Mouse (Mus musculus) embryonic facial prominence, embryonic 11.5 days (tissue): Measurements from ENCODE around the gene Cxcl17. TPM values are rescaled to one million over a fixed set of nuclear protein-coding genes. Genes with fewer than 3 reads are reported as not detected.
A peak's percentile ranks its signal among the peaks of the same experiment; 100 is the strongest.
"Not testable (repeated sequence)": the region's sequence is repeated elsewhere in the genome, so short reads cannot be mapped to it uniquely, and the experiment has no call there.

Source experiments
- ATAC-seq: fragments of 200-750 bp; cut with Nextera tagmentation; replicated peaks from 2 replicates; pipeline ENCODE4 v1.8.0; 2017; ENCODE audit warnings: low read depth; ENCODE audit not compliant: insufficient number of reproducible peaks, low FRiP score, low TSS enrichment
- DNase-seq: peaks from one replicate; pipeline ENCODE4 v3.0.0-alpha.2; 2015; ENCODE audit warnings: low spot score
- H3K27ac ChIP-seq: fragments of 300-500 bp; sonication (generic); replicated peaks from 2 replicates; pipeline ENCODE4 v1.5.1; 2014; ENCODE audit warnings: mild to moderate bottlenecking, low read depth, low read length, control low read depth
- H3K27me3 ChIP-seq: fragments of 300-500 bp; sonication (generic); 2 replicates; pipeline ENCODE4 v1.6.1; 2014; ENCODE audit warnings: mild to moderate bottlenecking, low read length, moderate library complexity, mixed read lengths; ENCODE audit not compliant: control insufficient read depth, insufficient read depth
- H3K36me3 ChIP-seq: fragments of 300-500 bp; sonication (generic); replicated peaks from 2 replicates; pipeline ENCODE4 v1.6.1; 2014; ENCODE audit warnings: low read depth, mild to moderate bottlenecking, low read length, moderate library complexity, mixed read lengths; ENCODE audit not compliant: control insufficient read depth, insufficient read depth
- H3K4me1 ChIP-seq: fragments of 300-500 bp; sonication (generic); 2 replicates; pipeline ENCODE4 v1.6.1; 2014; ENCODE audit warnings: low read length, mixed read lengths; ENCODE audit not compliant: control insufficient read depth, insufficient read depth
- H3K4me2 ChIP-seq: fragments of 300-500 bp; sonication (generic); 2 replicates; pipeline ENCODE4 v1.6.1; 2014; ENCODE audit warnings: low read depth, mild to moderate bottlenecking, control low read depth, low read length, moderate library complexity
- H3K4me3 ChIP-seq: fragments of 300-500 bp; sonication (generic); 2 replicates; pipeline ENCODE4 v1.5.1; 2014; ENCODE audit warnings: low read depth, low read length, control low read depth
- H3K9ac ChIP-seq: fragments of 300-500 bp; sonication (generic); replicated peaks from 2 replicates; pipeline ENCODE4 v1.6.1; 2014; ENCODE audit warnings: mild to moderate bottlenecking, control low read depth, low read length
- H3K9me3 ChIP-seq: fragments of 300-500 bp; sonication (generic); replicated peaks from 2 replicates; pipeline ENCODE4 v1.6.1; 2016; ENCODE audit warnings: mild to moderate bottlenecking, low read length, inconsistent platforms, mixed read lengths; ENCODE audit not compliant: control insufficient read depth
- WGBS: fragments of 180-500 bp; shearing (Covaris S2); extraction: QIAGEN DNeasy Blood & Tissue Kit; methylation state at CpG from one replicate; pipeline ENCODE4 v1.1.7; 2014; 5-methylcytosine and 5-hydroxymethylcytosine counted together
- polyA plus RNA-seq: library from polyadenylated mRNA; unstranded; fragments of >200 nt; fragmentation: Nextera tagmentation; extraction: Ambion mirVana; gene quantifications from 2 replicates; pipeline ENCODE4 v1.2.1, GENCODE M21; 2014

The Cxcl17 gene
- polyA plus RNA-seq, 1 experiment from 2014 or later = not detected

DNA sequence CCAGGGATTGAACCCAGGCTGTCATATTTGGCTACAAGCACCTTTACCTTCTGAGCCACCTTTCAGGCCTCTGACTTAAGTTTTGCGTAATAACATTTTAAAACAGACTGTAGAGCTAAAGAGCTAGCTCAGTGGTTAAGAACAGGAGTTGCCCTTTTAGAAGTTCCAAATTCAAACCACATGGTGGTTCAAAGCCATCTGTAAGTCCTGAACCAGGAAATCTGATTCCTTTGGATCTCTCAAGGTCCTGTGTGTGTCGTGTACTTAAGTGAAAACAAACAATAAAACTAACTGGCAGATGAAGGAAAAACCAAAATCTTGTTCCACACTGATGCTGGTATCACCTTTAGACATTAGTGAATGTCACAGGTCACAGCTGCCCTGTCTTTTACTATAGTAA lies 11.1 kb downstream of the Cxcl17 start:
- WGBS = 24% methylated on average over 2 of the region's 2 CpGs
- H3K4me2 ChIP-seq = no peak overlapping the region
- H3K27me3 ChIP-seq = no peaks in the 10 kb centered on the region
- H3K9me3 ChIP-seq = no peaks in the 10 kb centered on the region
- no peaks in the 10 kb centered on the region for H3K36me3 ChIP-seq
- no peak overlapping the region for H3K27ac ChIP-seq
- no peak overlapping the region for H3K9ac ChIP-seq
- ATAC-seq (0 out of 2 replicates have a peak, but pooled peaks have one; percentile 63), DNase-seq (peak; percentile 89)
- H3K4me1 ChIP-seq = peaks cover 3% of the 10 kb centered on the region
- H3K4me3 ChIP-seq = no peak overlapping the region

DNA sequence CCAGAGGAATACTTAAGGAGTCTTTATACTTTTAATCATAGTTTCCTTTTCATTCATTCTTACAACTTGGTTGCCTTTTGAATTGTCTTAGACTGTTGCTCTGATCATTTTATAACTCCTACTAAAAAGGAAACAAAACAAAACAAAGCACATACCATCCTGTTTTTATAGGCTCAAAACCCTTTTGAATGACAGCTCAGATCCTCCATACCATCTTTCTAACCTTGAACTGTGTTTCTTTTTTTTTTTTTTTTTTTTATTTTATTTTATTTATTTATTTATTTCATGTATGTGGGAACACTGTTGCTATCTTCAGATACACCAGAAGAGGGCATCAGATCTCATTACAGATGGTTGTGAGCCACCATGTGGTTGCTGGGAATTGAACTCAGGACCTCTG lies 13.7 kb downstream of the Cxcl17 start:
- H3K4me1 ChIP-seq, H3K9me3 ChIP-seq, H3K4me2 ChIP-seq, H3K36me3 ChIP-seq, H3K27me3 ChIP-seq, H3K4me3 ChIP-seq, ATAC-seq, H3K9ac ChIP-seq, DNase-seq, H3K27ac ChIP-seq: not testable (repeated sequence)

DNA sequence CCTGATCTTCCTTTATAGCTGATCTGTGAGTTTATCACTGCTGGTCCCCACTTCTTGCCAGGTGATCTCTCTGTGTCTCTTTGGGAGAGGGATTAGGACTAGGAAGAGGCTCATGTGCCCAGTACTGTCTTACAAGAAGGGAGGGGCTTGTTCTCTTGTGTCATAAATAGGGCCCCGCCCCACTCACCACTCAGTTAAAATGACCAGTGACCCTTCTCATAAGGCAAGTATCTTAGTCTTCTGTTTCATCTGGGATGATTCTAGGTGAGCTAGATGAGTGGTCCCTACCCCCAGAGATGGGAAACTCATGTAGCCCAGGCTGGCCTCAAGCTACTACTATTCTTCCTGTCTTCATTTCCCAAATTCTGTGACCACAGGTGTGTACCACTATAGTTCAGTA lies 14.1 kb downstream of the Cxcl17 start, which contains the start of gene Lipe:
Gene Lipe (minus strand): TSS at position 101 of the 400 bp plus-strand sequence.
- ATAC-seq = no peak
- Histone ChIP-seq H3K9ac (no peak within 1 kb of the TSS), H3K4me3 (no peak within 1 kb of the TSS), H3K36me3 (no peaks in the 10 kb centered on the region), H3K9me3 (no peaks in the 10 kb centered on the region), H3K4me2 (no peak within 1 kb of the TSS), H3K27me3 (no peaks in the 10 kb centered on the region), H3K27ac (no peak within 1 kb of the TSS), H3K4me1 (peaks cover 3% of the 10 kb centered on the region)
- 90% methylated on average over 1 of the region's 1 CpGs for WGBS
- no peak for DNase-seq

DNA sequence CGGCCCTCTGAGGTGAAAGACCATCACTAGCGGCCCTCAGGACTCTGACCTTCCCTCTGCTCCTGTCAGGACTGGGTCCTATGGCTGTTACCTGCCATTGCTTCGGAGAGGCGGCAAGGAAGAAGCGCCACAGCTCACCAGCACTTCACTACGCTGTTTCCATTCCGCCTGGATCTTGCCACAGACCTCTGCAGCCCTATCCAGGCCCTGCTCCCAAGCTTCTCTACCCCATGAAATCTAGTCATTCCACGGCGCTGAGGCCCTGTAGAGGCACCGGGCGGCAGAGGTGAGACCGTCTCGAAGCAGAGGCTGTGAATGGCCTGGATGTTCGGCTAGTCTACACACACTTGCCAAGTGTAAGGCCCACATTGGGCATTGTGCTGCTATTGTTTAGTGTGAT lies 16.1 kb downstream of the Cxcl17 start:
- WGBS = 88% methylated on average over 14 of the region's 14 CpGs
- no peak overlapping the region for H3K4me2 ChIP-seq
- H3K4me3 ChIP-seq = no peak overlapping the region
- H3K9me3 ChIP-seq = no peaks in the 10 kb centered on the region
- H3K36me3 ChIP-seq = no peaks in the 10 kb centered on the region
- ATAC-seq (no peak), DNase-seq (no peak)
- H3K9ac ChIP-seq = no peak overlapping the region
- no peaks in the 10 kb centered on the region for H3K4me1 ChIP-seq
- no peaks in the 10 kb centered on the region for H3K27me3 ChIP-seq
- no peak overlapping the region for H3K27ac ChIP-seq

DNA sequence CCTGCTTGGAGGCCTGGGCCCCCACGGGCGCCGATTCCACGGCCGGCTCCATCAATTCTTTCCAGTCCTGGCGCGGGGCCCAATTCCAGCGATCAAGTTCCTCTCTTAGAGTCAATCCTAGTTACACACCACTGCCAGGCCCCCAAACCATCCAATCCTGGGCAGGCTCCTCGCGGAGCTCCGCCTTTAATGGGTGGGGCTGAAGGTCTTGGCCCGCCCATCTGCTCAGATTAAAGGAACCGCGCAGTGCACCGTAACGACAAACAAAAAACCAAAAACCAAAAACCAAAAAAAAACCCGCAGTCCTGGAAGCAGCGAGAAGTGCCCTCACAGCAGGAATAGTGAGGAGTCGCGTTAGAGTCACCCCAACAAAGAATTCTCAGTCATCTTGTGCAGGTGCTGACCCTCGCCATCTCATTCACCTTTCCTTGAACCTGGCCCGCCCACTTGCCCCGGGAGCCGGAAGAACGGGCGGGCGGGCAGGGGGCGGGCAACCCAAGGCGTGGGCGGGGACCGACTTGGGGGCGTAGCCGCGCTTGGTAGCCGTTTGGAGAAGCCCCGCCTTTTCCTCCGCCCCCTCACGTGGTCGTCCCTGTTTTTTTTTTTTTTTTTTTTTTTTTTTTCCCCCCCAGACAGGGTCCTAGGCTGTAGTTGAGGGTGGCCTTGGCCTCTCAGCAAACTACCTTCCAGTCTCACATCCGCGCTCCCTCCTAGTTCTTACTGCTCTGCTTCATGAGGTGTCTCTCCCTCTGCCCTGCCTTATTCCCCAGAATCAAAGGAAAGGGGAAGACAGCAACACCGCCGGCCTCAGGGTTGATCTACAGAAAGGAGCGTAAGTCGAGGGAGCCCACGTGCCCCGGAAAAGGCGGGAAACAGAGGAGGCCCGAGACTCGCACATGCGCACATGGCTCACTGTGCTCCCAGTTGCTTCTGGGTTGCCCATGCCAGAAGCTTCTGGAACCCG lies 16.8 kb downstream of the Cxcl17 start:
- Histone ChIP-seq H3K4me2 (peak overlapping the region; percentile 79), H3K27ac (no peak overlapping the region), H3K9me3 (no peaks in the 10 kb centered on the region), H3K9ac (peak overlapping the region; percentile 68), H3K36me3 (no peaks in the 10 kb centered on the region), H3K4me3 (peak overlapping the region; percentile 57), H3K4me1 (no peaks in the 10 kb centered on the region; the same call in 1 of the 2 replicates), H3K27me3 (no peaks in the 10 kb centered on the region)
- WGBS = 9% methylated on average over 52 of the region's 52 CpGs
- peak; percentile 92 for ATAC-seq
- peak; percentile 95 for DNase-seq

DNA sequence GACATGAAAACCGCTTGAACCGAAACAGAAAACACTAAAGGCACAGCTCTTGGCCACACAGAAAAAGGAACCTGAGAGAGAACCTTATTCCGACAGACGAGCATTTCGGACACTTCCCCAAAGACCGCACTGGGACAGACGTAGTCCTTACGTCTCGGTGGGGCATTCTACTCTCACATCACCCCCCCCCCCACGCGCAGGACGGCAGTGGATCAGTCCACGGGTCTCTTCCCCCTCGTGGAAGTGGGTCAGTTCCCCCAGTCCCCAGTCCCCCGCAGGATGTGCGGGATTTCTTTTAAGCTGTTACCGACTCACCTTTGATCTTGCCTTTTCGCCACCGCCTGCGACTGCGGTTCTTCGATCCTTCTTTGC lies 17.5 kb downstream of the Cxcl17 start:
- DNase-seq = no peak
- peak; percentile 42 for ATAC-seq
- no peaks in the 10 kb centered on the region; the same call in 1 of the 2 replicates for H3K4me1 ChIP-seq

DNA sequence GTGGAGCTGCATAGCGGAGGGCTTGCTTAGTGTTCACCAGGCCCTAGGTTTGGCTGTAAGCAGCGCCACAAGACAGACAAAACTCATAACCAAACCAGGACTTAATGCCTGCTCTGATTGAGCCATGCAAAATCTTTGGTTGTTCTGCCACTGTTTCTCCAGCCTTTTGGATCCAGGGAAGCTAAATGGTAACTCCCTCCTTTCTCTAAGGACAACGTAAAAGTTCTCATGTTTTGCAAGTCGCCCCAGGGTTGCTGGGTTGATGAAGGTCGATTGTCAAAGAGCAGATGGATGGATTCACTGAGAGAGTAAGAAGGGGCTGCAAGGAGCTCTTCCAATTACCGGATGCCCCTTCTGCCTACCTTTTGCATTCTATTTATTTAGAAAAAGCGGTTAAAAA lies 17.9 kb downstream of the Cxcl17 start:
- no peak overlapping the region for H3K27ac ChIP-seq
- peak overlapping the region; percentile 68 for H3K9ac ChIP-seq
- peak overlapping the region; percentile 79 for H3K4me2 ChIP-seq
- no peaks in the 10 kb centered on the region for H3K36me3 ChIP-seq
- 17% methylated on average over 7 of the region's 7 CpGs for WGBS
- no peaks in the 10 kb centered on the region; the same call in 1 of the 2 replicates for H3K4me1 ChIP-seq
- DNase-seq (no peak), ATAC-seq (no peak)
- no peaks in the 10 kb centered on the region for H3K27me3 ChIP-seq
- H3K9me3 ChIP-seq = no peaks in the 10 kb centered on the region
- peak overlapping the region; percentile 57 for H3K4me3 ChIP-seq

More for the DNA sequence above, 17.5 kb downstream of the Cxcl17 start:
- peak overlapping the region; percentile 68 for H3K9ac ChIP-seq
- no peaks in the 10 kb centered on the region for H3K27me3 ChIP-seq
- under 1% methylated on average over 22 of the region's 22 CpGs for WGBS
- no peaks in the 10 kb centered on the region for H3K9me3 ChIP-seq
- no peaks in the 10 kb centered on the region for H3K36me3 ChIP-seq
- no peak overlapping the region for H3K27ac ChIP-seq
- peak overlapping the region; percentile 79 for H3K4me2 ChIP-seq
- peak overlapping the region; percentile 57 for H3K4me3 ChIP-seq
